Mouse (Mus musculus) kidney, embryonic 14.5 days (tissue): ENCODE data around the gene Neu3. TPM values are rescaled to one million over a fixed set of nuclear protein-coding genes. Genes with fewer than 3 reads are reported as not detected.

ENCODE experiments used
- ATAC-seq: fragments of 200-750 bp; cut with Nextera tagmentation; 2 replicates; pipeline ENCODE4 v1.8.0; 2017; ENCODE audit warnings: moderate number of reproducible peaks, mild to moderate bottlenecking, moderate TSS enrichment, moderate library complexity; ENCODE audit not compliant: low FRiP score, low TSS enrichment
- H3K27ac ChIP-seq: fragments of 300-500 bp; sonication (generic); 2 replicates; pipeline ENCODE4 v1.5.1; 2014; ENCODE audit warnings: low read depth, mild to moderate bottlenecking, low read length, moderate library complexity, mixed read lengths
- H3K27me3 ChIP-seq: fragments of 300-500 bp; sonication (generic); 2 replicates; pipeline ENCODE4 v1.6.1; 2014; ENCODE audit warnings: mild to moderate bottlenecking, low read length; ENCODE audit not compliant: control insufficient read depth, insufficient read depth
- H3K36me3 ChIP-seq: fragments of 300-500 bp; sonication (generic); 2 replicates; pipeline ENCODE4 v1.6.1; 2014; ENCODE audit warnings: low read length, mixed read lengths; ENCODE audit not compliant: control insufficient read depth, insufficient read depth
- H3K4me1 ChIP-seq: fragments of 300-500 bp; sonication (generic); 2 replicates; pipeline ENCODE4 v1.6.1; 2014; ENCODE audit warnings: low read length, mixed read lengths; ENCODE audit not compliant: control insufficient read depth, insufficient read depth
- H3K4me2 ChIP-seq: fragments of 300-500 bp; sonication (generic); replicated peaks from 2 replicates; pipeline ENCODE4 v1.6.1; 2014; ENCODE audit warnings: low read depth, mild to moderate bottlenecking, low read length
- H3K4me3 ChIP-seq: fragments of 300-500 bp; sonication (generic); 2 replicates; pipeline ENCODE4 v1.5.1; 2014; ENCODE audit warnings: mild to moderate bottlenecking, low read length
- H3K9ac ChIP-seq: fragments of 300-500 bp; sonication (generic); 2 replicates; pipeline ENCODE4 v1.6.1; 2014; ENCODE audit warnings: low read depth, mild to moderate bottlenecking, low read length, moderate library complexity
- H3K9me3 ChIP-seq: fragments of 300-500 bp; sonication (generic); 2 replicates; pipeline ENCODE4 v1.6.1; 2016; ENCODE audit warnings: low read length; ENCODE audit not compliant: control insufficient read depth
- WGBS: fragments of 180-500 bp; shearing (Covaris S2); extraction: QIAGEN DNeasy Blood & Tissue Kit; methylation state at CpG from one replicate; pipeline ENCODE4 v1.1.7; 2014; 5-methylcytosine and 5-hydroxymethylcytosine counted together
- polyA plus RNA-seq: library from polyadenylated mRNA; unstranded; fragments of >200 nt; fragmentation: Nextera tagmentation; extraction: Ambion mirVana; gene quantifications from 2 replicates; pipeline ENCODE4 v1.2.1, GENCODE M21; 2014

Neu3 gene
- polyA plus RNA-seq, 1 experiment from 2014 or later, result 4.1 TPM

DNA sequence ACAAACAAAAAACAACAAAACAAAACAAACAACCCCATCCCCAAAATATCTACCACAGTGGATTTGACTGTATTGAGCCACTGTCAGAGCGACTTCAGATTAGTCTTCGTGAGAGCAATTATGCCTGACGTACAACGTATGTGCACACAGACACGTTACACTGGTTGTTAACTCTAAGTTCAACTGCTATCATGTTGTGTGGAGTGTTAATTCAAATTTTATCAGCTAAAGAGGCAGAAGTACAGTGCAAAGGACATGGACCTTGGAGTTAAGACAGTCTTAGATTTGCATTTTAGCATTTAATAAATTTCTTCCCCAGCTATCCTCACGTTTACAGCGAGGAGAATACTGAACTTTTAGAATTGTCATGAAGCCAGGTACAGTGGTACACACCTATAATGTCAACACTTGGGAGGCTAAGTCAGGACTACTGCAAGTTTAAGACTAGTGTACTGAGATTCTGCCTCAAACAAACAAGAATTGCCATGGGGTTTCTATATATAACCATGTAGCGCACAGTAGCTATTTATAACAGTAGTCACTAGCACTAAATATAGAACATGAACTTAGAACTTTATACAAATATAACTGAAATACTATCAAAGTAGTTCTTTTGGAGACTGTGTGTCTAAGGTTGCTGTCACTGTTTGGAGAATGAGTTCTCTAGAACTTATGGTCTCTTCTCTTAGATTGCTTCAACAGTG, 17.5 kb upstream of the Neu3 start:
- Histone ChIP-seq H3K4me1 (no peaks in the 10 kb centered on the region), H3K27me3 (no peaks in the 10 kb centered on the region), H3K9me3 (no peaks in the 10 kb centered on the region), H3K9ac (no peak overlapping the region), H3K36me3 (peaks cover 74% of the 10 kb centered on the region), H3K4me3 (no peak overlapping the region), H3K27ac (no peak overlapping the region), H3K4me2 (no peak overlapping the region)
- no peak for ATAC-seq
- 97% methylated on average over 8 of the region's 8 CpGs for WGBS

DNA sequence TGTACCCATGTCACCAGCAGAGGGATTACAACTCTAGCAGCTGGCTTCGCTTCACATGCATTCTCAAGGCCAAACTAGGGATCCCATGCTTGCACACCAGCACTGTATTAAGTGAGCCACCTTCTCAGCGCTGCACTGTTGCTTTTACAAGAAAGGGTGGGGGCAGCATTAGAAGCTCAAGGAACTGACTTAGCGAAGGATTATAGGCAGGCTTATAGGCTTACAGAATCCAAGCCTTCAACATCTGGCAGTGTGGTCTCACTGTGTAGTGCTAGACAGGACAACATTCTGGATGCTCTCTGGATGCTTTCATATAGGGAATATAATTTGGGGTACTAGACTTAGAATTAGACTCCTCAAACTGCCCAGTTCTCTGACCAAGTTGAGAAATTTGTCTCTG, 10.0 kb upstream of the Neu3 start:
- H3K4me2 ChIP-seq, result no peak overlapping the region
- H3K27ac ChIP-seq, result no peak overlapping the region
- H3K27me3 ChIP-seq, result no peaks in the 10 kb centered on the region
- H3K4me3 ChIP-seq, result no peak overlapping the region
- peaks cover 67% of the 10 kb centered on the region for H3K36me3 ChIP-seq
- no peak overlapping the region for H3K9ac ChIP-seq
- ATAC-seq, result no peak
- no peaks in the 10 kb centered on the region for H3K9me3 ChIP-seq
- 92% methylated on average over 3 of the region's 3 CpGs for WGBS
- 0 out of 2 replicates have a peak, but pooled peaks cover 3% of the 10 kb centered on the region for H3K4me1 ChIP-seq

DNA sequence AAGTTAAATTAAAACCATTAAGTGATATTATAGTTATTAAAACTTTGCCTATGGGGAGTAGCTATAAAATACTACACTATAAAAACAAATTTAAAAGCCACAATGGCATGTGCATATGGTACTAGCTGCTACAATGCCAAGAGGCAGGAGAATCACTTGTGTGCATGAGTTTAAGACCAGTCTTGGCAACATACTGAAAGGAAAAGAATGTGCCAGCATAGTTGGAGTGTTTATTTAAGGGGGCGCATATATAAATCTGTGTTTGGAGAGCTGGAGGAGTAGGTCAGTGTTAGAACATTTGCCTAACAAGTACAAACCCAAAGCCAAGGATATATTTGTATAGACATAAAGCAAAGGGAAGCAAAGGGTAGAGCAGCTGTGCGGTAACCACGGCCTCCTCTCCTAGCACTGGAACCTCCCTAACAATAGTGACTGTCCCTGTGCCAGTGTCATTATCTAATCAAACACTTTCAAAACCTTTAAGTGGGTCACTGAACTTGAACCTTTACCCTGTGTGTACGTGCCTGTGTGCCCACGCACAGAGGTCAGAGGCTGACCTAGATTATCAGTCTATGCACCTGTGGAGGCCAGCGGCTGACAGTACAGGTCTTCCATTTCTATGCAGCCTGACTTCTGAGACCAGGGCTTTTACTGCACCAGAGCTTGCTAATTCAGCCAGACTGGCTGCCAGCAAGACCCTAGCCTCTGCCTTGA, 9.3 kb upstream of the Neu3 start:
- Histone ChIP-seq H3K4me3 (no peak overlapping the region), H3K9ac (no peak overlapping the region), H3K9me3 (no peaks in the 10 kb centered on the region), H3K4me1 (0 out of 2 replicates have a peak, but pooled peaks cover 3% of the 10 kb centered on the region), H3K27me3 (no peaks in the 10 kb centered on the region), H3K36me3 (peaks cover 60% of the 10 kb centered on the region), H3K27ac (no peak overlapping the region), H3K4me2 (no peak overlapping the region)
- 77% methylated on average over 6 of the region's 6 CpGs for WGBS
- no peak for ATAC-seq

DNA sequence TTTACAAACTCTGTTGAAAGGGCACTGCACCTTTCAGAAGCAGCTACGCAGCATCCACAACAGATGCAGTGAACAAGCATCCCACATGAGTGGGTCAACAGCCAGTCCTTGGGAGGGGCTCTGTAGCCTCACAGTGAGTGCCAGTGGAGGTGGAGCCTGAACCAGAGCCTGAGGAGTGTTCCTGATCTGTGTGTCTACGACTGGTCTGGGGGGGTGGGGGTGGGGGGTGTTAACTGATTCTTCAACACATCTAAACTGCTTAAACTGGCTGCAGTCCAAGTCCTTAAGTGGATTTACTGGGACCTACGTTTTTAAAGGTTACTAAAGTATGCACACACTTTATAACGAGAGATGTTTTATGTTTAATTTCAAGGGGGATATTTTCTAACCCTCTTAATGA, 8.6 kb upstream of the Neu3 start:
- Histone ChIP-seq H3K27ac (no peak overlapping the region), H3K9me3 (no peaks in the 10 kb centered on the region), H3K36me3 (peaks cover 52% of the 10 kb centered on the region), H3K4me2 (no peak overlapping the region), H3K9ac (no peak overlapping the region), H3K4me3 (no peak overlapping the region), H3K4me1 (0 out of 2 replicates have a peak, but pooled peaks cover 3% of the 10 kb centered on the region), H3K27me3 (no peaks in the 10 kb centered on the region)
- ATAC-seq, result no peak
- WGBS, result 67% methylated on average over 4 of the region's 4 CpGs

DNA sequence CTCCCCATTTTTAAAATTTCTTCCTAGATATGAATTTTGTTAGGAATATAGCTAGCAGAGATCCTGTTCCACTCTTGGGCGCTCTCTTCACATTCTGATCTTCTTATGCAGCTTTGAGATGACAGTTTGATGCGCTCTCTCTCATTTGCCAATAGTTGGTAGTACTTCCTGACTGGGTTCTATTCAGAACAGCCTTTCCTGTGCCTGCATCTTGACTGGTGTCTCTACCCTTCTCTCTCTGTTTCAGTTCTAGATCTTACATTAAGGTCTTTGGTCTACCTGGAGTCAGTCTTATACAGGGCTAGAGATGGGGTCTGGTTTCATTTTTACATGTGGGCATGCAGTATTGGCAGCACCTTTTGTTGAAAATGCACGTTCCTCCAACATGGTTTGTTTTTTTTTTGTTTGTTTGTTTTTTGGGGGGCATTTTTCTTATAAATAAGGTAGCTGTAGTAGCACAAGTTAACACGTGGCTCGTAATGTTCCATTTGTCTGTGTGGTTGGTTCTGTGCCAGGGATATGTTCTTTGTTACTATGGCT, 6.2 kb upstream of the Neu3 start:
- Histone ChIP-seq H3K36me3 (peaks cover 30% of the 10 kb centered on the region), H3K4me2 (no peak overlapping the region), H3K9me3 (no peaks in the 10 kb centered on the region), H3K4me1 (0 out of 2 replicates have a peak, but pooled peaks cover 3% of the 10 kb centered on the region), H3K27ac (no peak overlapping the region), H3K27me3 (no peaks in the 10 kb centered on the region), H3K4me3 (no peak overlapping the region), H3K9ac (no peak overlapping the region)
- WGBS, result 86% methylated on average over 5 of the region's 5 CpGs
- ATAC-seq, result no peak

DNA sequence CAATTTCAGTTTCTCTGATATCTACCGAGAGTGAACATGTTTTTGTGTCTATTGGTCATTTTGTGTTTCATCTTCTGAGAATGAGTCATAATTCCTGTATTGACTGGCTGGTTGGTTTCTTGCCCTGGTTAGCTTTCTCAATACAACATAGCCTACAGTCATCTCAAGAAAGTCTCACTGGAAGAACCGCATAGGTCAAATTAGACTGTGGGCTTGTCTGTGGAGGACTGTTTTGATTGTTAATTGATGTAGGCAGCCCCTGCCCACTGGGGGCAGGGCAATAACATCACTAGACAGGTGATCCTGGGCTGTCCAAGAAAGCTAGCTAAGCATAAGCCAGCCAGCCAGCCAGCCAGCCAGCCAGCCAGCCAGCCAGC, 5.6 kb upstream of the Neu3 start:
- no peak for ATAC-seq

DNA sequence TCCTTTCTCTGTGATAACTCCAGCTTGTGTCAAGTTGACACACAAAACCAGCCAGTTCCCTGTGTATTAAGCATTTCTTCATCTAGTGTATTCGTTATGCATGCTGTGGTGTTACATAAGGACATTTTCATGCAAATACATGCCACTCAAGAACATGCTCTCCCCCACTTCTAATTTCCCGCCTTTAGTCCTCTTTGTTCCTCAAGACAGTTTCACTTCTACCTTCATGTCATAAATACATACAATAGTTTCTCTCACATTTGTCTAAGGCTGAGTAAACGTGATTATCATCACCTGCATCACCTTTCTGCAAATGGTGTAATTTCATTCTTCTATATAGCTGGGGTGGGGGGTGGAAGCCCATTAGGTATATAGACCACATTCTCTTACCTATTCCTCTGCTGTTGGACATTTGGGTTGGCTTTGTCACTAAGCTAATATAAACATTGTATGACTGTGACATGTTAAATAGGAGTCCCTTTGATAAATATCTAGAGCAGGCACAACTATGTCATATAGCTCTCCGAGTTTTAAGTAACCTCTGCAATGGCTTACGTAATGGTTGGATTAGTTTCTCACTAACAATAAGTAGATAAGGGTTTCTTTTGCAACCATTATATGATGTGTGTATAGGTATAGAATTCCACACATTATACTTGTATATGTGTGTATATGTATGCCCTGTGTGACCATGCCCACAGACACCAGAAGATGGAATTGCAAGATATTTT, 5.1 kb upstream of the Neu3 start:
- no peak for ATAC-seq
- Histone ChIP-seq H3K4me3 (no peak overlapping the region), H3K4me2 (no peak overlapping the region), H3K27ac (no peak overlapping the region), H3K4me1 (peaks cover 7% of the 10 kb centered on the region; the same call in 1 of the 2 replicates), H3K9ac (no peak overlapping the region), H3K27me3 (no peaks in the 10 kb centered on the region), H3K9me3 (no peaks in the 10 kb centered on the region), H3K36me3 (peaks cover 19% of the 10 kb centered on the region)
- 84% methylated on average over 5 of the region's 5 CpGs for WGBS

More for the DNA sequence above, 5.6 kb upstream of the Neu3 start:
- Histone ChIP-seq H3K4me3 (no peak overlapping the region), H3K27me3 (no peaks in the 10 kb centered on the region), H3K9me3 (no peaks in the 10 kb centered on the region), H3K27ac (no peak overlapping the region), H3K9ac (no peak overlapping the region), H3K4me1 (0 out of 2 replicates have a peak, but pooled peaks cover 3% of the 10 kb centered on the region), H3K4me2 (no peak overlapping the region), H3K36me3 (peaks cover 24% of the 10 kb centered on the region)
- WGBS, result 87% methylated on average over 2 of the region's 2 CpGs

DNA sequence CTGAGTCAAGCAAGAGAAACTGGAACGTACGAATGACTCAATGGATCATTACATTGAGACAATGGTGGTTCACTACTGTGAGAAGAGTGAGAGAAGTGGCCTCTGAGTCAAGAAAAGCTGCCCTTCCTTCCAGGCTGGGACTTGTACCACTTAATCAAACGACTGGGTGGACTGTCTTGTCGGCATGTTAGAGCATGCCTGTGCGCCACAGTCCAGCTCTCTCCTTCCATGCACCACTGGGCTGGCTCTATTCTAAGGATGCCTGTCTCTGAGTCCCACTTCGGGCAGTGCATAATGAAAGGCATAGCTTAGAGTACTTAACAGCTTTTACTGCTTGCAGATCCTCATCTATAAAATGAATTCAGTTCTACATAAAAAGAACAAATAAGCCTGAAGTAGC, 2.1 kb downstream of the Neu3 start:
- H3K36me3 ChIP-seq, result no peaks in the 10 kb centered on the region
- H3K27ac ChIP-seq, result no peak overlapping the region
- no peak for ATAC-seq
- H3K4me3 ChIP-seq, result no peak overlapping the region
- WGBS, result 62% methylated on average over 6 of the region's 6 CpGs
- no peaks in the 10 kb centered on the region for H3K9me3 ChIP-seq
- H3K9ac ChIP-seq, result no peak overlapping the region
- peaks cover 4% of the 10 kb centered on the region; the same call in 1 of the 2 replicates for H3K4me1 ChIP-seq
- H3K27me3 ChIP-seq, result no peaks in the 10 kb centered on the region
- H3K4me2 ChIP-seq, result no peak overlapping the region
